15 mouse cellular contexts compared by ENCODE assay signal in the genomic region with DNA sequence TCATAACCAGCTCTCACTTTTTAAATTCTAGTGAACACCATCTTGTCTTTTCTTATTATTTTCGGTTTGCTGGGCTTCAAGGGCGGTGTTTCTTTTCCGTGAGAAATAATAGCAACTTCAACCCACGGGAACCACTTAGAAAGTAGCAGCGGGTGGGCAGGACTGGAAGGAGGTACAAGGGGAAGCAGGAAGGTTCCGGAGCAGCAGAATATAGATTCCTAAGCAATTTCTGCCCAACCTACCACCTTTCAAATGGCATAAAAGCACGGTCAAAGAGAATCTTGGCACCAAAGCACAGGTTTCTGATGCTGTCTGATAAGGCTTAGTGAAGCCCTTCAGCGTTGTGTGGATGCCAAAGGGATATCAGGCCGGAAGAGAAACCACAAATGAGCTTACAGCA.
"Had no signal": no experiment of that assay in that cellular context is flagged by ENCODE, and none has a peak within 500 bp of the region (broad histone marks: within the 10 kb centered on the region; RNA-seq: fewer than 3 reads in every experiment).

No protein-coding gene starts in this region.

- DNase-seq: kidney, postnatal 10 days; kidney, postnatal 4 days; liver; liver, embryonic 13.5 days; liver, postnatal 0 days; lung, postnatal 14 days; thymus, adult 2 months; thymus, postnatal 25 days had no signal

- H3K27me3 ChIP-seq: limb, embryonic 12.5 days; liver, embryonic 13.5 days; lung, embryonic 15.5 days; megakaryocyte, embryonic 14.5 days; midbrain, embryonic 15.5 days; neural tube, embryonic 12.5 days had no signal

- H3K27ac ChIP-seq: limb, embryonic 12.5 days; liver, embryonic 13.5 days; lung, embryonic 15.5 days; macrophage; midbrain, embryonic 15.5 days; neural tube, embryonic 12.5 days; stomach, postnatal 0 days had no signal

- H3K4me1 ChIP-seq: limb, embryonic 12.5 days; liver, embryonic 13.5 days; lung, embryonic 15.5 days; midbrain, embryonic 15.5 days; neural tube, embryonic 12.5 days had no signal

- H3K4me3 ChIP-seq: limb, embryonic 12.5 days; liver, embryonic 13.5 days; lung, embryonic 15.5 days; megakaryocyte, embryonic 14.5 days; midbrain, embryonic 15.5 days; neural tube, embryonic 12.5 days had no signal

- H3K36me3 ChIP-seq: limb, embryonic 12.5 days; liver, embryonic 13.5 days; lung, embryonic 15.5 days; midbrain, embryonic 15.5 days; neural tube, embryonic 12.5 days had no signal
